Mouse (Mus musculus) lung, postnatal 0 days (tissue): Measurements from ENCODE around the gene Trio. TPM values are rescaled to one million over a fixed set of nuclear protein-coding genes. Genes with fewer than 3 reads are reported as not detected.

Experiments used
- ATAC-seq: fragments of 200-750 bp; cut with Nextera tagmentation; 2 replicates; pipeline ENCODE4 v1.8.0; 2017; ENCODE audit warnings: moderate library complexity
- DNase-seq: peaks from one replicate; pipeline ENCODE4 v3.0.0-alpha.2; 2016; ENCODE audit warnings: low spot score
- H3K27ac ChIP-seq: fragments of 300-500 bp; sonication (generic); 2 replicates; pipeline ENCODE4 v1.5.1; 2014; ENCODE audit warnings: antibody characterized with exemption, mild to moderate bottlenecking, low read length, mixed read lengths
- H3K27me3 ChIP-seq: fragments of 300-500 bp; sonication (generic); replicated peaks from 2 replicates; pipeline ENCODE4 v1.6.1; 2014; ENCODE audit warnings: low read length, mixed read lengths; ENCODE audit not compliant: insufficient read depth
- H3K36me3 ChIP-seq: fragments of 300-500 bp; sonication (generic); 2 replicates; pipeline ENCODE4 v1.6.1; 2014; ENCODE audit warnings: low read length, mixed read lengths; ENCODE audit not compliant: insufficient read depth
- H3K4me1 ChIP-seq: fragments of 300-500 bp; sonication (generic); 2 replicates; pipeline ENCODE4 v1.6.1; 2014; ENCODE audit warnings: antibody characterized with exemption, low read depth, low read length, mixed read lengths; ENCODE audit not compliant: insufficient read depth
- H3K4me2 ChIP-seq: fragments of 300-500 bp; sonication (generic); replicated peaks from 2 replicates; pipeline ENCODE4 v1.6.1; 2014; ENCODE audit warnings: low read depth, mild to moderate bottlenecking, low read length, moderate library complexity, mixed read lengths
- H3K4me3 ChIP-seq: fragments of 300-500 bp; sonication (generic); 2 replicates; pipeline ENCODE4 v1.5.1; 2014; ENCODE audit warnings: low read depth, low read length
- H3K9ac ChIP-seq: fragments of 300-500 bp; sonication (generic); replicated peaks from 2 replicates; pipeline ENCODE4 v1.6.1; 2014; ENCODE audit warnings: low read depth, mild to moderate bottlenecking
- H3K9me3 ChIP-seq: fragments of 300-500 bp; sonication (generic); 2 replicates; pipeline ENCODE4 v1.6.1; 2016; ENCODE audit warnings: low read length, mixed read lengths
- CTCF ChIP-seq: IDR thresholded peaks from 2 replicates; pipeline ENCODE4 v1.5.1; 2016; ENCODE audit warnings: antibody characterized with exemption, mild to moderate bottlenecking
- EP300 ChIP-seq: IDR thresholded peaks from 2 replicates; pipeline ENCODE4 v1.6.1; 2016; ENCODE audit warnings: antibody characterized with exemption, mild to moderate bottlenecking, control low read depth
- WGBS: fragments of 180-500 bp; shearing (Covaris S2); extraction: QIAGEN DNeasy Blood & Tissue Kit; methylation state at CpG from one replicate; pipeline ENCODE4 v1.1.7; 2014; 5-methylcytosine and 5-hydroxymethylcytosine counted together
- polyA plus RNA-seq: library from polyadenylated mRNA; unstranded; fragments of >200 nt; fragmentation: Nextera tagmentation; extraction: Ambion mirVana; gene quantifications from 2 replicates; pipeline ENCODE4 v1.2.1, GENCODE M21; 2015

Gene Trio
- polyA plus RNA-seq, 1 experiment from 2014 or later, result 15.6 TPM

DNA sequence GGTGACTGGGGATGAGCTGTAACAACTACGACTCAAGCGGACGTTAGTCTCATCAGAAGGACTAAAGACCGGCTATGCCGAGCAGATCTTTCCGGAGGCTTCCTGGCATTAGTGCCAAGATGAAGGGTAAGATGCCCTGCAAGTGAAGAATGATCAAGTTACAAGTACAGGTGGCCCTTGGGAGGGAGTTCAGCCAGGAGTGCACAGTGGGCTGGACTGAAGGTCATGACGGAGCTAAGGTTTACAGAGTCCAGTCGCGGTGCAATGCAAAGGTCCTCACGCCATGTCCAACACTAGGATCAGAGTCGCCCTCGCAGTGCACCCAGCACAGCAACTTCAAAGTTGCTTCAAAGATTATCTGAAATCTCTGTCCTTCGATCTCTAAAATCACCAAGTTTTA lies 45.2 kb downstream of the Trio start:
- Histone ChIP-seq H3K36me3 (no peaks in the 10 kb centered on the region), H3K27me3 (no peaks in the 10 kb centered on the region), H3K9ac (no peak overlapping the region), H3K9me3 (peaks cover under 1% of the 10 kb centered on the region), H3K4me3 (no peak overlapping the region), H3K4me2 (no peak overlapping the region), H3K27ac (no peak overlapping the region), H3K4me1 (peaks cover 7% of the 10 kb centered on the region; the same call in 1 of the 2 replicates)
- DNase-seq (no peak), ATAC-seq (no peak)
- 70% methylated on average over 13 of the region's 13 CpGs for WGBS
- TF ChIP-seq EP300, result no peak
- no peak for TF ChIP-seq CTCF

DNA sequence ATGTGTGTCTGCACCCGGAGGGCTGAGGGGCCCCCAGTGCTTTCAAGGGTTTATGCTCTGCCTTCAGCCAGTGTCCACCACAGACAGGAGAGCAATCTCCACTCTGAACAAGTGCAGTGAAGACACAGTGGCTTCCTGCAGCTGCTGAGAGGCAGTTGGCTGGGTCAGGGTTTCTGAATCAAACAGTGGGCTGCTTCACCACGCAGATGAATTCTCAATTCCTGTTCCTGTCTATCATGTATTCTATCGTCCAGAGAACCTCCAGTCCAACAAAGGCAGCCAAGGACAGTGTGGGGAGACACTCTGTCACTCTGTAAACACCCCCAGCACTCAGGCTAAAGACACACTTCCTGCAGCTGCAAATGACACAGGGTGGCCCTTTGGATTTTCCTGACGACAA lies 48.7 kb downstream of the Trio start:
- Histone ChIP-seq H3K4me3 (no peak overlapping the region), H3K4me1 (peaks cover 6% of the 10 kb centered on the region; the same call in 1 of the 2 replicates), H3K9me3 (peaks cover 4% of the 10 kb centered on the region), H3K27ac (no peak overlapping the region), H3K27me3 (no peaks in the 10 kb centered on the region), H3K4me2 (no peak overlapping the region), H3K9ac (no peak overlapping the region), H3K36me3 (no peaks in the 10 kb centered on the region)
- WGBS, result 45% methylated on average over 4 of the region's 4 CpGs
- ATAC-seq (no peak), DNase-seq (no peak)
- no peak for TF ChIP-seq CTCF
- no peak for TF ChIP-seq EP300

DNA sequence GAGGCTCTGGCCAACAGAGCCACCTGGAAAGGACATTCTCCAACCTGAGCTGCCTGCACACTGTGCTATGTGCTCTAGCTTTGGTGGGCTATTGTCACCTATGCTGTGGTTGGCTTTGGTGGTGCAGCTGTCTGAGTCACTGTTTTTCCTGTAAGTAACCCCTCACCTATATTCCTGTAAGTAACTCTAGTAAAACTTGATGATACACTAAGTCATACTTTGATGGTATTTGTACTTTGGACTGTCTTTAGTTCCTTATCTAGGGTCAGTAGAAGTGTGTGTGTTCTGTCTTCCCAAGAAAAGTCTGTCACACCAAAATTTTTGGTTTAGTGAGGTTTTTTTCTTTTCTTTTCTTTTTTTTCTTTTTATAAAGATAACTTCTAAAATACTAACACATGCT lies 49.3 kb downstream of the Trio start:
- H3K9ac ChIP-seq, result no peak overlapping the region
- no peak overlapping the region for H3K27ac ChIP-seq
- ATAC-seq (no peak), DNase-seq (no peak)
- TF ChIP-seq CTCF (no peak), EP300 (no peak)
- H3K36me3 ChIP-seq, result no peaks in the 10 kb centered on the region
- H3K4me1 ChIP-seq, result no peaks in the 10 kb centered on the region; the same call in 1 of the 2 replicates
- H3K4me3 ChIP-seq, result no peak overlapping the region
- peaks cover 4% of the 10 kb centered on the region for H3K9me3 ChIP-seq
- no peaks in the 10 kb centered on the region for H3K27me3 ChIP-seq
- H3K4me2 ChIP-seq, result no peak overlapping the region

DNA sequence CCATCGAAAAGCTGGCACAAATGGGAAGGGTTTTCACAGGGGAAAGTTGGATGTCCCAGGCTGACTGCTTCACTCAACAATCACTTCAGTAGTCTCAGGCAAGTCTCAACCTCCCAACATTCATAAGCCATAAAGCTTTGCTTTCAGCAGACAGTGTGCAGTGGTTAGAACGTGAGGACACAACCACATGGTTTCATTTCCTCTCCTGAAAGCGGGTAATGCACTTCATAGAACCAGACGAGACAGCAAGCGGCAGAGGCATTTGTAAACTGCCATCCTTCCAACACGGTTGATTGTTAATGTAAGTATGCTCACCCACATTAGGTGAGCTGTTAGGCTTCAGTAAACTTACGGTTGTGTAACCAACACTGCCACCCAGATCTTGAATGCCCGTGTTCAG lies 51.0 kb downstream of the Trio start:
- no peaks in the 10 kb centered on the region for H3K36me3 ChIP-seq
- no peak overlapping the region for H3K27ac ChIP-seq
- H3K4me3 ChIP-seq, result no peak overlapping the region
- no peak for ATAC-seq
- no peak overlapping the region for H3K9ac ChIP-seq
- 81% methylated on average over 8 of the region's 8 CpGs for WGBS
- peaks cover 4% of the 10 kb centered on the region for H3K9me3 ChIP-seq
- no peaks in the 10 kb centered on the region for H3K27me3 ChIP-seq
- H3K4me1 ChIP-seq, result no peaks in the 10 kb centered on the region
- H3K4me2 ChIP-seq, result no peak overlapping the region
- DNase-seq, result no peak
- TF ChIP-seq EP300 (no peak), CTCF (no peak)

GRCm38 (mm10) chr15:27968183-27968582 lies 57.5 kb downstream of the Trio start:
- Histone ChIP-seq H3K9ac (no peak overlapping the region), H3K36me3 (no peaks in the 10 kb centered on the region), H3K27me3 (no peaks in the 10 kb centered on the region), H3K4me2 (no peak overlapping the region), H3K4me1 (no peaks in the 10 kb centered on the region; the same call in 1 of the 2 replicates), H3K4me3 (no peak overlapping the region), H3K9me3 (no peaks in the 10 kb centered on the region), H3K27ac (no peak overlapping the region)
- WGBS, result 75% methylated on average over 8 of the region's 8 CpGs
- DNase-seq (no peak), ATAC-seq (no peak)
- TF ChIP-seq CTCF (no peak), EP300 (no peak)

DNA sequence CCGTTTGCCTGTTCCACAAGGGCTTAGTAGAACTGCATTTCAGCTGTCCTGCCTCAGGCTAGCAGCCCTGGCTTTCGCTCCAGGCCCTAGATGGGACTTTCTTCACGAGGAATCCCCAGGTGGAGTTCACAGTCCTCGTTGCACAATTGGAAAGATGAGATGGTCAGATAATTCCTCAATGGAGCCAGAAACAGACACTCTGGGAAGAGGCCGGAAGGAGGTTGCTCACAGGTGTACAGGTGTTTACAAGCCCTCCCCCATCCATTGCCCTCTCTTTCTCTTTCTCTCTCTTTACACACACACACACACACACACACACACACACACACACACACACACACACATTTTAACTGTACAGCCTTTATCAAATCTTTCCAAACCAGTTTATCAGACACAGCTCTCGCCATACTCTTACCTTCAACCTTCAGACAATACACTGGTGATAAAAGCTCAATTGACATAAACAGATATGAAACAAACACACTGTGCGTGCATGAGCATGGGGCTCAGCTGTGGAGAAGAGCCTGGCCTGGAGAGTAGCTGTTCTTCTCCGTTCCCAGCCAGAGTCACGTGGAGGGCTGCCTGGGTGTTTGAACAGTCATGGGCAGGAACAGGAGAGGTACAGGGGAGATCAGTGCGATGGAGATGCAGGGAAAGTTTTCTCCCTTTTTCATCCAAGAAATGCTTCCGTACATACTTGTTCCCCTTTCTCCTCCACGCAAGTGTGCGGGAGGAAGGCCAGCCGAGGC lies 58.3 kb downstream of the Trio start:
- Histone ChIP-seq H3K36me3 (no peaks in the 10 kb centered on the region), H3K4me2 (no peak overlapping the region), H3K9me3 (no peaks in the 10 kb centered on the region), H3K27me3 (no peaks in the 10 kb centered on the region), H3K9ac (no peak overlapping the region), H3K4me3 (no peak overlapping the region), H3K27ac (no peak overlapping the region), H3K4me1 (no peaks in the 10 kb centered on the region; the same call in 1 of the 2 replicates)
- TF ChIP-seq EP300, result no peak
- no peak for TF ChIP-seq CTCF
- DNase-seq, result no peak
- ATAC-seq, result no peak
- 68% methylated on average over 14 of the region's 14 CpGs for WGBS
